Mouse (Mus musculus): Measurements from ENCODE around the gene Prr15. TPM values are rescaled to one million over a fixed set of nuclear protein-coding genes. Genes with fewer than 3 reads are reported as not detected.

Gene Prr15
- 3.3 TPM in 1 of 2 replicates, not detected in the other for polyA plus RNA-seq (2011; ENCODE audit: insufficient read depth, insufficient read length, low replicate concordance, missing spikeins)

GRCm38 (mm10) chr6:54325246-54325885 is at the start of gene Prr15:
TSS of gene Prr15 (plus strand) at chr6:54325835.
- Histone ChIP-seq H3K27ac (ENCODE audit: control insufficient read depth, insufficient read depth, low read depth, low read length, poor library complexity) (no peak within 1 kb of the TSS), H3K4me3 (replicated peaks; ENCODE audit: control insufficient read depth, low read depth, low read length) (no peak within 1 kb of the TSS), H3K4me1 (ENCODE audit: control insufficient read depth, insufficient read depth, low read length) (no peaks in the 10 kb centered on the region)
- WGBS: 41% methylated on average over 3 of the region's 3 CpGs
- no peak for TF ChIP-seq CTCF (IDR thresholded peaks at IDR 0.05; ENCODE audit: control insufficient read depth, insufficient read depth, low read length)
- TF ChIP-seq POLR2A (IDR thresholded peaks at IDR 0.05; ENCODE audit: borderline replicate concordance, control insufficient read depth, low read depth, low read length): no peak

GRCm38 (mm10) chr6:54277234-54277633 is 48.4 kb upstream of the Prr15 start:
- no peaks in the 10 kb centered on the region for H3K4me1 ChIP-seq (ENCODE audit: control insufficient read depth, insufficient read depth, low read length)
- TF ChIP-seq CTCF (IDR thresholded peaks at IDR 0.05; ENCODE audit: control insufficient read depth, insufficient read depth, low read length) (no peak), POLR2A (IDR thresholded peaks at IDR 0.05; ENCODE audit: borderline replicate concordance, control insufficient read depth, low read depth, low read length) (no peak)
- no peak overlapping the region for H3K27ac ChIP-seq (ENCODE audit: control insufficient read depth, insufficient read depth, low read depth, low read length, poor library complexity)
- 84% methylated on average over 4 of the region's 4 CpGs for WGBS
- no peak overlapping the region for H3K4me3 ChIP-seq (replicated peaks; ENCODE audit: control insufficient read depth, low read depth, low read length)

- WGBS: 84% methylated on average over 5 of the region's 5 CpGs
- no peaks in the 10 kb centered on the region for H3K4me1 ChIP-seq (ENCODE audit: control insufficient read depth, insufficient read depth, low read length)
- H3K27ac ChIP-seq (ENCODE audit: control insufficient read depth, insufficient read depth, low read depth, low read length, poor library complexity): no peak overlapping the region
- no peak for TF ChIP-seq CTCF (IDR thresholded peaks at IDR 0.05; ENCODE audit: control insufficient read depth, insufficient read depth, low read length)
- H3K4me3 ChIP-seq (replicated peaks; ENCODE audit: control insufficient read depth, low read depth, low read length): no peak overlapping the region
Observed at GRCm38 (mm10) chr6:54277828-54278227, 47.8 kb upstream of the Prr15 start.

GRCm38 (mm10) chr6:54278613-54279012 is 47.0 kb upstream of the Prr15 start:
- Histone ChIP-seq H3K27ac (ENCODE audit: control insufficient read depth, insufficient read depth, low read depth, low read length, poor library complexity) (no peak overlapping the region), H3K4me3 (replicated peaks; ENCODE audit: control insufficient read depth, low read depth, low read length) (no peak overlapping the region), H3K4me1 (ENCODE audit: control insufficient read depth, insufficient read depth, low read length) (no peaks in the 10 kb centered on the region)
- 78% methylated on average over 2 of the region's 2 CpGs for WGBS
- TF ChIP-seq POLR2A (IDR thresholded peaks at IDR 0.05; ENCODE audit: borderline replicate concordance, control insufficient read depth, low read depth, low read length) (no peak), CTCF (IDR thresholded peaks at IDR 0.05; ENCODE audit: control insufficient read depth, insufficient read depth, low read length) (no peak)

GRCm38 (mm10) chr6:54279391-54279790 is 46.2 kb upstream of the Prr15 start:
- Histone ChIP-seq H3K27ac (ENCODE audit: control insufficient read depth, insufficient read depth, low read depth, low read length, poor library complexity) (no peak overlapping the region), H3K4me3 (replicated peaks; ENCODE audit: control insufficient read depth, low read depth, low read length) (no peak overlapping the region), H3K4me1 (ENCODE audit: control insufficient read depth, insufficient read depth, low read length) (no peaks in the 10 kb centered on the region)
- TF ChIP-seq CTCF (IDR thresholded peaks at IDR 0.05; ENCODE audit: control insufficient read depth, insufficient read depth, low read length) (no peak), POLR2A (IDR thresholded peaks at IDR 0.05; ENCODE audit: borderline replicate concordance, control insufficient read depth, low read depth, low read length) (no peak)
- WGBS: 75% methylated on average over 11 of the region's 11 CpGs

- TF ChIP-seq CTCF (IDR thresholded peaks at IDR 0.05; ENCODE audit: control insufficient read depth, insufficient read depth, low read length): no peak
- Histone ChIP-seq H3K4me3 (replicated peaks; ENCODE audit: control insufficient read depth, low read depth, low read length) (no peak overlapping the region), H3K27ac (ENCODE audit: control insufficient read depth, insufficient read depth, low read depth, low read length, poor library complexity) (no peak overlapping the region), H3K4me1 (ENCODE audit: control insufficient read depth, insufficient read depth, low read length) (no peaks in the 10 kb centered on the region; the same call in 1 of the 2 replicates)
- WGBS: 82% methylated on average over 6 of the region's 6 CpGs
Observed at GRCm38 (mm10) chr6:54280248-54280647, 45.4 kb upstream of the Prr15 start.

- TF ChIP-seq POLR2A (IDR thresholded peaks at IDR 0.05; ENCODE audit: borderline replicate concordance, control insufficient read depth, low read depth, low read length) (no peak), CTCF (IDR thresholded peaks at IDR 0.05; ENCODE audit: control insufficient read depth, insufficient read depth, low read length) (no peak)
- Histone ChIP-seq H3K4me1 (ENCODE audit: control insufficient read depth, insufficient read depth, low read length) (no peaks in the 10 kb centered on the region; the same call in 1 of the 2 replicates), H3K27ac (ENCODE audit: control insufficient read depth, insufficient read depth, low read depth, low read length, poor library complexity) (no peak overlapping the region), H3K4me3 (replicated peaks; ENCODE audit: control insufficient read depth, low read depth, low read length) (no peak overlapping the region)
- 13% methylated on average over 1 of the region's 1 CpGs for WGBS
Observed at GRCm38 (mm10) chr6:54283299-54283698, 42.3 kb upstream of the Prr15 start.

- H3K27ac ChIP-seq (ENCODE audit: control insufficient read depth, insufficient read depth, low read depth, low read length, poor library complexity): no peak overlapping the region
- H3K4me1 ChIP-seq (ENCODE audit: control insufficient read depth, insufficient read depth, low read length): no peaks in the 10 kb centered on the region; the same call in 1 of the 2 replicates
- no peak for TF ChIP-seq CTCF (IDR thresholded peaks at IDR 0.05; ENCODE audit: control insufficient read depth, insufficient read depth, low read length)
- no peak for TF ChIP-seq POLR2A (IDR thresholded peaks at IDR 0.05; ENCODE audit: borderline replicate concordance, control insufficient read depth, low read depth, low read length)
- WGBS: 56% methylated on average over 12 of the region's 12 CpGs
- H3K4me3 ChIP-seq (replicated peaks; ENCODE audit: control insufficient read depth, low read depth, low read length): no peak overlapping the region
Observed at GRCm38 (mm10) chr6:54284167-54284711, 41.4 kb upstream of the Prr15 start.
